Mouse (Mus musculus): Measurements from ENCODE around the gene Rcor3.

DNA sequence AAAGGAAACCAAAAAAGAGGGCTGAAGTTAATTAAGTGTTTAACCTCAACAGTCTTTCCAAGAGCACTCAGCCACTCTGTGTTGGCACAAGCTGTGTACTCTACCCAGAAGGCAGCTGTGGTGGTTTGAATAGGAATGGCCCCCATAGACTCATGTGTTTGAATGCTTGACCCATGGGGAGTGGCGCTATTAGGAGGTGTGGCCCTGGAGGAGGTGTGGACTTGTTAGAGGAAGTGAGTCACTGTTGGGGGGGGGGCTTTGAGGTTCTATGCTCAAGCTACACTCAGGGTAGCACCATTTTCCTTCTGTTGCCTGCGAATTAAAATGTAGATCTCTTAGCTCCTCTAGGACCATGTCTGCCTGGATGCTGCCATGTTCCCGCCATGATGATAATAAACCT is 70.9 kb downstream of the Rcor3 start:
- TF ChIP-seq CTCF (IDR thresholded peaks at IDR 0.05; ENCODE audit: insufficient read depth, low read depth, low read length) (no peak), POLR2A (IDR thresholded peaks at IDR 0.05; ENCODE audit: insufficient read depth, low read depth, low read length) (no peak)

All from olfactory bulb, adult 2 months (tissue).